Mouse (Mus musculus) lung, embryonic 14.5 days (tissue): ENCODE measurements around the gene Sfi1. TPM values are rescaled to one million over a fixed set of nuclear protein-coding genes. Genes with fewer than 3 reads are reported as not detected.
A peak's percentile ranks its signal among the peaks of the same experiment; 100 is the strongest.
"Not testable (repeated sequence)": the region's sequence is repeated elsewhere in the genome, so short reads cannot be mapped to it uniquely, and the experiment has no call there.

ENCODE experiments used
- ATAC-seq: fragments of 200-750 bp; cut with Nextera tagmentation; 2 replicates; pipeline ENCODE4 v1.8.0; 2017; ENCODE audit warnings: mild to moderate bottlenecking, moderate TSS enrichment, moderate library complexity; ENCODE audit not compliant: insufficient read depth
- DNase-seq: peaks from one replicate; pipeline ENCODE4 v3.0.0-alpha.2; 2015
- H3K27ac ChIP-seq: fragments of 300-500 bp; sonication (generic); 2 replicates; pipeline ENCODE4 v1.5.1; 2014; ENCODE audit warnings: low read depth, mild to moderate bottlenecking, moderate library complexity
- H3K27me3 ChIP-seq: fragments of 300-500 bp; sonication (generic); 2 replicates; pipeline ENCODE4 v1.6.1; 2014; ENCODE audit warnings: low read length, control low read depth; ENCODE audit not compliant: insufficient read depth
- H3K36me3 ChIP-seq: fragments of 300-500 bp; sonication (generic); 2 replicates; pipeline ENCODE4 v1.6.1; 2014; ENCODE audit warnings: control low read depth; ENCODE audit not compliant: insufficient read depth
- H3K4me1 ChIP-seq: fragments of 300-500 bp; sonication (generic); 2 replicates; pipeline ENCODE4 v1.6.1; 2014; ENCODE audit warnings: antibody characterized with exemption, control low read depth; ENCODE audit not compliant: insufficient read depth
- H3K4me2 ChIP-seq: fragments of 300-500 bp; sonication (generic); 2 replicates; pipeline ENCODE4 v1.6.1; 2014; ENCODE audit warnings: mild to moderate bottlenecking
- H3K4me3 ChIP-seq: fragments of 300-500 bp; sonication (generic); 2 replicates; pipeline ENCODE4 v1.5.1; 2014; ENCODE audit warnings: low read depth, low read length
- H3K9ac ChIP-seq: fragments of 300-500 bp; sonication (generic); 2 replicates; pipeline ENCODE4 v1.6.1; 2014
- H3K9me3 ChIP-seq: fragments of 300-500 bp; sonication (generic); 2 replicates; pipeline ENCODE4 v1.6.1; 2016; ENCODE audit warnings: low read depth, low read length, control low read depth
- CTCF ChIP-seq: IDR thresholded peaks from 2 replicates; pipeline ENCODE4 v1.5.1; 2016; ENCODE audit warnings: antibody characterized with exemption, low read depth
- WGBS: fragments of 180-500 bp; shearing (Covaris S2); extraction: QIAGEN DNeasy Blood & Tissue Kit; methylation state at CpG from one replicate; pipeline ENCODE4 v1.1.7; 2014; 5-methylcytosine and 5-hydroxymethylcytosine counted together
- polyA plus RNA-seq: library from polyadenylated mRNA; unstranded; fragments of >200 nt; fragmentation: Nextera tagmentation; extraction: Ambion mirVana; gene quantifications from 2 replicates; pipeline ENCODE4 v1.2.1, GENCODE M21; 2014

The Sfi1 gene
- polyA plus RNA-seq, 1 experiment from 2014 or later: 10.8 TPM

- WGBS: 71% methylated on average over 10 of the region's 10 CpGs
- ATAC-seq: peak; percentile 31; the same call in 1 of the 2 replicates
- no peak overlapping the region for H3K4me2 ChIP-seq
- no peak for DNase-seq
- no peak overlapping the region for H3K27ac ChIP-seq
- no peaks in the 10 kb centered on the region for H3K4me1 ChIP-seq
- no peak overlapping the region for H3K9ac ChIP-seq
- H3K27me3 ChIP-seq: no peaks in the 10 kb centered on the region
- H3K9me3 ChIP-seq: peaks cover 47% of the 10 kb centered on the region
- no peaks in the 10 kb centered on the region for H3K36me3 ChIP-seq
- H3K4me3 ChIP-seq: no peak overlapping the region
- TF ChIP-seq CTCF: no peak
Observed at GRCm38 (mm10) chr11:3101875-3102494, 91.3 kb downstream of the Sfi1 start.

DNA sequence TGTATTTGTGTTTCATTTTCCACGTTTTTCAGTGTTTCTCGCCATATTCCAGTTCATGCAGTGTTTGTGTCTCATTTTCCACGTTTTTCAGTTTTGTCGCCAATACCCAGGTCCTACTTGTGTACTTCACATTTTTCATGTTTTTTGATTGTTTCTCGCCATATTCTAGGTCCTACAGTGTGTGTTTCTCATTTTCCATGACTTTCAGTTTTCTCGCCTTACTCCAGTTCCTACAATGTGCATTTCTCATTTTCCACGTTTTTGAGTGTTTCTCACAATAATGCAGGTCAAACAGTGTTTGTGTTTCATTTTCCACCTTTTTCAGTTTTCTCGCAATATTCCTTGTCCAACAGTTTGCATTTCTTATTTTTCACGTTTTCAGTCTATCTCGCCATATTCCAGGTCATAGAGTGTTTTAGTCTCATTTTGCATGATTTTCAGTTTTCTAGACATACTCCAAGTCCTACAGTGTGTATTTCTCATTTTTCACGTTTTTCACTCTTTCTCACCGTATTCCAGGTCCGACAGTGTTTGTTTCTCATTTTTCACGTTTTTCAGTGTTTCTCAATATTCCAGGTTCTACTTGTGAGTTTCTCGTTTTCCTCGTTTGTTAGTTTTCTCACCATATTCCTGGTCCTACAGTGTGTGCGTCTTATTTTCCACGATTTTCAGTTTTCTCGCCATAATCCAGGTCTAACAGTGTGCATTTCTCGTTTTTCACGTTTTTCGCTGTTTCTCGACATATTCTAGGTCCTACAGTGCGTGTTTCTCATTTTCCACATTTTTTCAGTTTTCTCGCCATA is 92.0 kb downstream of the Sfi1 start:
- DNase-seq: no peak
- WGBS: 81% methylated on average over 25 of the region's 25 CpGs
- TF ChIP-seq CTCF: no peak

DNA sequence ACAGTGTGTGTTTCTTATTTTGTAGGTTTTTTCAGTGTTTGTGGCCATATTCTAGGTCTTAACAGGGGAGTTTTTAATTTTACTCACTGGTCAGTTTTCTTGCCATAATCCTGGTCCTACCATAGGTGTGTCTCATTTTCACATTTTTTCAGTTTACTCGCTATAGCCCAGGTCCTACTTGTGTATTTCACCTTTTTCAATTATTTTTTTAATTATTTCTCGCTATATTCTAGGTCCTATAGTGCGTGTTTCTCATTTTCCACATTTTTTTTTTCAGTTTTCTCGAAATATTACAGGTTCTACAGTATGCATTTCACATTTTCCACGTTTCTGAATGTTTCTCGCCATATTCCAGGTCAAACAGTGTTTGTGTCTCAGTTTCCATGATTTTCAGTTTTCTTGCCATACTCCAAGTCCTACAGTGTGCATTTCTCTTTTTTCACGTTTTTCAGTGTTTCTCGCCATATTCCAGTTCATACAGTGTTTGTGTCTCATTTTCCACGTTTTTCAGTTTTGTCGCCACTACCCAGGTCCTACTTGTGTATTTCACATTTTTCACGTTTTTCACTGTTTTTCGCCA is 93.1 kb downstream of the Sfi1 start:
- not testable (repeated sequence) for H3K9ac ChIP-seq, H3K36me3 ChIP-seq, H3K4me2 ChIP-seq, ATAC-seq, H3K27me3 ChIP-seq, H3K4me1 ChIP-seq, H3K4me3 ChIP-seq, H3K27ac ChIP-seq
- WGBS: 80% methylated on average over 12 of the region's 12 CpGs
- DNase-seq: peak; percentile 65
- peaks cover 44% of the 10 kb centered on the region for H3K9me3 ChIP-seq

More for the DNA sequence above, 92.0 kb downstream of the Sfi1 start:
- no peak; the same call in 1 of the 2 replicates for ATAC-seq
- Histone ChIP-seq H3K9ac (no peak overlapping the region), H3K27me3 (no peaks in the 10 kb centered on the region), H3K9me3 (peaks cover 47% of the 10 kb centered on the region), H3K27ac (no peak overlapping the region), H3K4me2 (no peak overlapping the region), H3K4me3 (no peak overlapping the region), H3K4me1 (no peaks in the 10 kb centered on the region), H3K36me3 (no peaks in the 10 kb centered on the region)

Other genes starting within 250 kb of the Sfi1 start
- 58.1 and 59.8 TPM in 2 replicates for gene Eif4enif1, start 8.9 kb upstream of the Sfi1 start, polyA plus RNA-seq
- gene Drg1, start 73.0 kb upstream of the Sfi1 start, polyA plus RNA-seq: 237 and 245 TPM in 2 replicates
- gene Patz1, start 95.4 kb upstream of the Sfi1 start, polyA plus RNA-seq: 60.7 and 61.3 TPM in 2 replicates
- 6.4 and 8.5 TPM in 2 replicates for gene Pik3ip1, start 136.9 kb upstream of the Sfi1 start, polyA plus RNA-seq
- gene Limk2, start 215.7 kb upstream of the Sfi1 start, polyA plus RNA-seq: 45.3 and 49.1 TPM in 2 replicates